Mouse (Mus musculus) liver, embryonic 14.5 days (tissue): ENCODE data around the gene Abcd4. TPM values are rescaled to one million over a fixed set of nuclear protein-coding genes. Genes with fewer than 3 reads are reported as not detected.

ENCODE experiments used
- ATAC-seq: fragments of 200-750 bp; cut with Nextera tagmentation; 2 replicates; pipeline ENCODE4 v1.8.0; 2017; ENCODE audit warnings: moderate number of reproducible peaks, mild to moderate bottlenecking, moderate library complexity; ENCODE audit not compliant: insufficient read depth
- DNase-seq, 3 experiments: peaks; one replicate each; pipeline ENCODE4 v3.0.0-alpha.2; 2012 to 2013; ENCODE audit warnings: low read depth in 3 of 3, low spot score in 3 of 3
- H3K27ac ChIP-seq: fragments of 300-500 bp; sonication (generic); 2 replicates; pipeline ENCODE4 v1.5.1; 2014; ENCODE audit warnings: moderate library complexity, mild to moderate bottlenecking, control low read depth, inconsistent platforms
- H3K27me3 ChIP-seq: fragments of 300-500 bp; sonication (generic); 2 replicates; pipeline ENCODE4 v1.6.1; 2014; ENCODE audit warnings: mild to moderate bottlenecking, low read length, moderate library complexity; ENCODE audit not compliant: control insufficient read depth, insufficient read depth
- H3K36me3 ChIP-seq: fragments of 300-500 bp; sonication (generic); replicated peaks from 2 replicates; pipeline ENCODE4 v1.6.1; 2014; ENCODE audit warnings: low read depth; ENCODE audit not compliant: control insufficient read depth, insufficient read depth
- H3K4me1 ChIP-seq, 2 experiments: fragments of 200-500 bp in 1 of 2; fragments of 300-500 bp in 1 of 2; sonication (generic) in 1 of 2; replicated peaks; 2 replicates each; pipeline ENCODE4 v1.6.1; 2012 to 2014; ENCODE audit warnings: antibody characterized with exemption in 1 of 2, inconsistent platforms in 1 of 2, low read length in 1 of 2; ENCODE audit not compliant: control insufficient read depth in 2 of 2, insufficient read depth in 2 of 2
- H3K4me2 ChIP-seq: fragments of 300-500 bp; sonication (generic); 2 replicates; pipeline ENCODE4 v1.6.1; 2014; ENCODE audit warnings: low read depth, mild to moderate bottlenecking, control low read depth, moderate library complexity
- H3K4me3 ChIP-seq, 2 experiments: fragments of 200-500 bp in 1 of 2; fragments of 300-500 bp in 1 of 2; sonication (generic) in 1 of 2; 2 replicates each; pipeline ENCODE4 v1.5.1; 2012 to 2014; ENCODE audit warnings: low read depth in 2 of 2, low read length in 2 of 2, mild to moderate bottlenecking in 2 of 2, control low read depth in 1 of 2, inconsistent platforms in 1 of 2, moderate library complexity in 1 of 2; ENCODE audit not compliant: insufficient read depth in 1 of 2
- H3K9ac ChIP-seq: fragments of 300-500 bp; sonication (generic); replicated peaks from 2 replicates; pipeline ENCODE4 v1.6.1; 2014; ENCODE audit warnings: mild to moderate bottlenecking, control low read depth, moderate library complexity
- H3K9me3 ChIP-seq: fragments of 300-500 bp; sonication (generic); 2 replicates; pipeline ENCODE4 v1.6.1; 2016; ENCODE audit warnings: low read length, mixed read lengths; ENCODE audit not compliant: control insufficient read depth
- CTCF ChIP-seq: IDR thresholded peaks from 2 replicates; pipeline ENCODE4 v1.5.1; 2016; ENCODE audit warnings: antibody characterized with exemption, low read depth, control low read depth
- EP300 ChIP-seq: IDR thresholded peaks from 2 replicates; pipeline ENCODE4 v1.6.1; 2016; ENCODE audit warnings: antibody characterized with exemption, low read depth
- WGBS: fragments of 180-500 bp; shearing (Covaris S2); extraction: QIAGEN DNeasy Blood & Tissue Kit; methylation state at CpG from one replicate; pipeline ENCODE4 v1.1.7; 2014; ENCODE audit not compliant: insufficient replicate concordance; 5-methylcytosine and 5-hydroxymethylcytosine counted together
- polyA plus RNA-seq, 2 experiments: library from polyadenylated mRNA; depleted of rRNA in 1 of 2; stranded (reverse) in 1 of 2; unstranded in 1 of 2; fragments of >200 nt; fragmentation: Nextera tagmentation in 1 of 2; extraction: Ambion mirVana in 1 of 2; gene quantifications; 2 replicates each; pipeline versions ENCODE4 v1.2.1 to v1.2.3; 2012 to 2014

The Abcd4 gene
- polyA plus RNA-seq, 2 experiments, result 1.5 to 3.7 TPM

DNA sequence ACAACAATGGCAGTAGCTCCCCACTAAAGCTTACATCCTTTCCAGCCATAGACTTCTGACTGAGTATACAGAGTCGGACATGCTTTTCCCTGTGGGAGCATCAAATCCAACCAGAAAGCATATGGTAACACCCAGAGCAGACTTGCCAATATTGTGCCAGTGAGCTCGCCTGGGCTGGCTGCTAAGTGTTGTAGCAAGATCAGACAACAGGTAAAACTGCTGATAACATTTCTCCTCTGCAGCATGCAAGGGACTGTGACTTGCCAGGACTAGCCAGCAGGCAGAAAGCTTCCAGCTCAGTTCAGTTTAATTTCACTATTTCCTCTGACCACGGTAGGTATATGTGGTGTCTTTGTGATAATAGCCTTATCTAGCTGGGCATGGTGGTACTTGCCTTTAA lies 14.7 kb upstream of the Abcd4 start:
- TF ChIP-seq EP300 (no peak), CTCF (no peak)
- Histone ChIP-seq H3K9ac (no peak overlapping the region), H3K27me3 (no peaks in the 10 kb centered on the region; the same call in 1 of the 2 replicates), H3K36me3 (no peaks in the 10 kb centered on the region), H3K4me1 (no peaks in the 10 kb centered on the region), H3K4me2 (no peak overlapping the region), H3K4me3 (no peak overlapping the region), H3K27ac (no peak overlapping the region), H3K9me3 (no peaks in the 10 kb centered on the region)
- ATAC-seq (no peak), DNase-seq (no peak)
- 47% methylated on average over 3 of the region's 3 CpGs for WGBS

- Histone ChIP-seq H3K27ac (no peak overlapping the region), H3K4me3 (no peak overlapping the region), H3K9me3 (no peaks in the 10 kb centered on the region), H3K27me3 (peaks cover 22% of the 10 kb centered on the region), H3K9ac (no peak overlapping the region), H3K36me3 (no peaks in the 10 kb centered on the region), H3K4me2 (no peak overlapping the region), H3K4me1 (no peaks in the 10 kb centered on the region)
- no peak for ATAC-seq
- DNase-seq, result no peak
- TF ChIP-seq EP300 (no peak), CTCF (no peak)
- 18% methylated on average over 9 of the region's 9 CpGs for WGBS
These were observed 7.9 kb upstream of the Abcd4 start for GRCm38 (mm10) chr12:84625116-84625515.

DNA sequence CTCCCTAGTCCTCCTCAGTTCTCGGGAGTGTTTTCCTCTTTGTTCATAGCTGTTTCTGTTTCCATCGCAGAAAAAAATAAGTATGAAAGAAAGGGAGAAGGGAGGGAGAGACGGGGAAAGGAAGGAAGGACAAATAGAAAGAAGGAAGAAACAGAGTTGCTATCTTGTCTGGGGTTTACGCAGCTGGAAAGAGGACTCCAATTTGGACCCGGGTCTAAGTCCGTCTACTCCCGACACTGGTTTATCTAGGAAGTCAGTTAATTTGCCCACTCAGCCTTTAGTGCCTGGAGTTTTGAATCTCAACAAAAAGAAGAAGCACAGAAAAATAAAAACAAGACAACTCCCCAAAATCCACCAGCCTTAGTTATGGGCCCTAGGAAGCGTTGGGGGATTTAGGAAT lies 7.4 kb upstream of the Abcd4 start:
- Histone ChIP-seq H3K36me3 (no peaks in the 10 kb centered on the region), H3K9ac (no peak overlapping the region), H3K27me3 (peaks cover 22% of the 10 kb centered on the region), H3K27ac (no peak overlapping the region), H3K4me3 (no peak overlapping the region), H3K4me2 (no peak overlapping the region), H3K9me3 (no peaks in the 10 kb centered on the region), H3K4me1 (no peaks in the 10 kb centered on the region)
- WGBS, result 21% methylated on average over 8 of the region's 8 CpGs
- DNase-seq (no peak), ATAC-seq (no peak)
- no peak for TF ChIP-seq EP300
- no peak for TF ChIP-seq CTCF

DNA sequence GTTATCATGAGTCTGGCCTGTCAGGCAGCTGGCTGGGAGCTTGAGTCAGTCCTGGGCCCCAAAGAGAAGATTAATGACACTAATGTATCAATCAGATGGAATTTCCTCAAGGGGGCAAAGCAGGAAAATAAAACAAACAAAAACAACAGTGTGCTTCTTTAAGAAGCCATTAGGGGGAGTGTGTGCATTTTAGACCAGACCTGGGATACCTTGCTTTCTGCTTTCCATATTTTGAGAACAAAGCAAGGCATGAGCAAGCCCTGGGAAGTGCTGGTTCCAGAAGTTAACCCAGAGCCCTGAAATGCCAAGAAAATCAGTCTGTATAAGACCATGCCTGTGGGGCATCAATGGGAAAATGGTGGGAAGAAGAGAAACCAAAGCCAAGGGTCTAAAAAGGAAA lies 3.8 kb upstream of the Abcd4 start:
- peaks cover 20% of the 10 kb centered on the region for H3K27me3 ChIP-seq
- ATAC-seq, result no peak
- H3K27ac ChIP-seq, result no peak overlapping the region
- no peak overlapping the region for H3K4me3 ChIP-seq
- peak; percentile 31; the same call in 1 of the 2 replicates for TF ChIP-seq CTCF
- TF ChIP-seq EP300, result no peak
- no peak overlapping the region for H3K9ac ChIP-seq
- no peaks in the 10 kb centered on the region for H3K36me3 ChIP-seq
- DNase-seq, result no peak
- H3K4me2 ChIP-seq, result no peak overlapping the region
- no peaks in the 10 kb centered on the region for H3K9me3 ChIP-seq
- H3K4me1 ChIP-seq, result peaks cover 0 to 2% of the 10 kb centered on the region in 2 experiments; a peak in 2 of 4 replicates

DNA sequence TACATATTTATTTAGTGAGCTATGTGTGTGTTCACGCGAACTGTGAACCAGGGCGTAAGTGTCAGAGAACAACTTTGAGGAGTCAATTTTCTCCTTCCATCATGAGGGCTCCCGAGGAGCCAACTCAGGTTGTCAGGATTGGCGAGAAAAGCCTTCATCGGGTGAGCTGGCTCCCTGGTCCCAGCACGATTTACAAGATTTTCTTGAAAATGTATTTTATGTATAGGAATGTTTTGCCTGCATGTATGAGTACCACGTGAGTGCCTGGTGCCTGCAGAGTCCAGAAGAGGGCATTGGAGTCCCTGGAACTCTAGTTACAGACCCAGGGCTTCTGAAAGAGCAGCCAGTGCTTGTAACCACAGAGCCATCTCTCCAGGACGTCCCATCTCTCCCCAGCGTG lies 450 bp upstream of the Abcd4 start:
- peak overlapping the region; percentile 57 for H3K9ac ChIP-seq
- no peaks in the 10 kb centered on the region for H3K9me3 ChIP-seq
- peak overlapping the region; percentile 61 to 67 for H3K4me3 ChIP-seq
- no peaks in the 10 kb centered on the region for H3K27me3 ChIP-seq
- H3K4me1 ChIP-seq, result peaks cover 0 to 2% of the 10 kb centered on the region in 2 experiments; a peak in 2 of 4 replicates
- peak overlapping the region; percentile 82 for H3K4me2 ChIP-seq
- 8% methylated on average over 10 of the region's 10 CpGs for WGBS
- no peak for TF ChIP-seq EP300
- TF ChIP-seq CTCF, result no peak
- no peak for DNase-seq
- no peaks in the 10 kb centered on the region for H3K36me3 ChIP-seq
- peak; percentile 59 for ATAC-seq
- H3K27ac ChIP-seq, result no peak overlapping the region

GRCm38 (mm10) chr12:84614524-84614923 lies 2.7 kb downstream of the Abcd4 start:
- H3K27ac ChIP-seq, result no peak overlapping the region
- H3K27me3 ChIP-seq, result no peaks in the 10 kb centered on the region
- DNase-seq (no peak), ATAC-seq (no peak)
- H3K9me3 ChIP-seq, result no peaks in the 10 kb centered on the region
- H3K4me3 ChIP-seq, result no peak overlapping the region
- no peaks in the 10 kb centered on the region for H3K36me3 ChIP-seq
- H3K4me2 ChIP-seq, result no peak overlapping the region
- H3K9ac ChIP-seq, result no peak overlapping the region
- H3K4me1 ChIP-seq, result peaks cover 0 to 2% of the 10 kb centered on the region in 2 experiments; a peak in 2 of 4 replicates
- WGBS, result 60% methylated on average over 7 of the region's 7 CpGs
- TF ChIP-seq CTCF, result no peak
- no peak for TF ChIP-seq EP300
